Mouse (Mus musculus) testis, adult 2 months (tissue): ENCODE measurements around the gene Ptpn6.

ENCODE experiments used
- CTCF ChIP-seq: fragments of 200-500 bp; IDR thresholded peaks from 2 replicates; pipeline ENCODE4 v1.5.1; 2012; ENCODE audit warnings: low read depth, mild to moderate bottlenecking, inconsistent platforms, low read length, moderate library complexity; ENCODE audit not compliant: control insufficient read depth, insufficient read depth, insufficient replicate concordance
- POLR2A ChIP-seq: fragments of 200-500 bp; IDR thresholded peaks from 2 replicates; pipeline ENCODE4 v1.6.1; 2012; ENCODE audit warnings: low read depth, mild to moderate bottlenecking, inconsistent platforms, low read length, moderate library complexity; ENCODE audit not compliant: control insufficient read depth

- TF ChIP-seq CTCF (no peak), POLR2A (no peak)
Measured at GRCm38 (mm10) chr6:124702102-124702783, 36.3 kb downstream of the Ptpn6 start.
